Mouse (Mus musculus) forebrain, embryonic 10.5 days (tissue): ENCODE results near the gene Ldlrap1. TPM values are rescaled to one million over a fixed set of nuclear protein-coding genes. Genes with fewer than 3 reads are reported as not detected.

ENCODE experiments used
- DNase-seq: peaks from one replicate; pipeline ENCODE4 v3.0.0-alpha.2; 2017; ENCODE audit warnings: low spot score; ENCODE audit errors: extremely low spot score
- H3K27ac ChIP-seq: fragments of 300-500 bp; sonication (generic); 2 replicates; pipeline ENCODE4 v1.5.1; 2016; ENCODE audit warnings: mild to moderate bottlenecking
- H3K27me3 ChIP-seq: fragments of 300-500 bp; sonication (generic); 2 replicates; pipeline ENCODE4 v1.6.1; 2016; ENCODE audit warnings: mild to moderate bottlenecking; ENCODE audit not compliant: poor library complexity, severe bottlenecking
- H3K36me3 ChIP-seq: fragments of 300-500 bp; sonication (generic); replicated peaks from 2 replicates; pipeline ENCODE4 v1.6.1; 2016; ENCODE audit warnings: mild to moderate bottlenecking, moderate library complexity
- H3K4me1 ChIP-seq: fragments of 300-500 bp; sonication (generic); 2 replicates; pipeline ENCODE4 v1.6.1; 2016
- H3K4me3 ChIP-seq: fragments of 300-500 bp; sonication (generic); 2 replicates; pipeline ENCODE4 v1.5.1; 2016; ENCODE audit warnings: mild to moderate bottlenecking, moderate library complexity
- H3K9me3 ChIP-seq: fragments of 300-500 bp; sonication (generic); 2 replicates; pipeline ENCODE4 v1.6.1; 2016; ENCODE audit warnings: mild to moderate bottlenecking, moderate library complexity
- WGBS: fragments of 180-500 bp; shearing (Covaris S2); methylation state at CpG from one replicate; pipeline ENCODE4 v1.1.7; 2016; 5-methylcytosine and 5-hydroxymethylcytosine counted together
- polyA plus RNA-seq: library from polyadenylated mRNA; unstranded; fragments of >200 nt; fragmentation: Nextera tagmentation; extraction: Ambion mirVana; gene quantifications from 2 replicates; pipeline ENCODE4 v1.2.1, GENCODE M21; 2016

Ldlrap1 gene
- polyA plus RNA-seq, 1 experiment from 2014 or later, result 9.6 TPM

- H3K9me3 ChIP-seq, result no peaks in the 10 kb centered on the region
- no peak for DNase-seq
- no peaks in the 10 kb centered on the region for H3K36me3 ChIP-seq
- 71% methylated on average over 7 of the region's 7 CpGs for WGBS
- H3K4me3 ChIP-seq, result no peak overlapping the region
- H3K27me3 ChIP-seq, result peaks cover 57% of the 10 kb centered on the region
- H3K27ac ChIP-seq, result no peak overlapping the region
- H3K4me1 ChIP-seq, result peaks cover 60% of the 10 kb centered on the region
Measured at GRCm38 (mm10) chr4:134769081-134769811, 1.4 kb upstream of the Ldlrap1 start.

DNA sequence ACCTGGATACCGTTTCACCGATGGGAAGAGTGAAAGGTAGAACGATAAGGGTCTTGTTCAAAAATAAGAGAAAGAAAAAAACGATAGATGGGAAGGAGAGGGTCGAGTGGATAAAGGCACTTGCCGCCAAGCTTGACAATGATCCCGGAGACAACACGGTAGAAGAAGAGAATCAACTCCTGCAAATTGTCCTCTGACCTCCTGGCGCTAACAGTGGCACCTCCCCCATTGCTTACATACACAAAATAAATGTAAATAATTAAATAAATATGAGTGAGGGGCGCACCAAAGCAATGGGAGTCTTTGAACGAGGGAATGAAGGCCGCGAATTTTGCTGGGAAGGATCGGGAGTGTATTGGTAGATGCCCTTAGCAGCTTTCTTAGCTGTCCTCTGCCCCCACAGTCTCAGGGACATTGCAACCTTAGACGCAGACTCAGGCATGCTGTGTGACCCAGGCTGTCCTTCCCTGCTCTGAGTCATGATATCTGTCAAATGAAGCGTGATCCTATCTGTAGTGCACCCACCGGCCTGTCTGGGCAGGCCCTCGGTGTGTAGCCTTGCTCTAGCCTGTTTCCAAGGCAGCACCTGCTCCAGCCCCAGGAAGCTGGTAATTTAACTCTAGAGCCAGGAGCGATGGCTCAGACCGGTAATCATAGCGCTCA is 533 bp upstream of the Ldlrap1 start:
- Histone ChIP-seq H3K27me3 (peaks cover 60% of the 10 kb centered on the region), H3K9me3 (no peaks in the 10 kb centered on the region), H3K4me1 (peaks cover 63% of the 10 kb centered on the region), H3K36me3 (no peaks in the 10 kb centered on the region), H3K27ac (peak overlapping the region; percentile 87), H3K4me3 (peak overlapping the region; percentile 90)
- 13% methylated on average over 21 of the region's 21 CpGs for WGBS
- DNase-seq, result no peak

DNA sequence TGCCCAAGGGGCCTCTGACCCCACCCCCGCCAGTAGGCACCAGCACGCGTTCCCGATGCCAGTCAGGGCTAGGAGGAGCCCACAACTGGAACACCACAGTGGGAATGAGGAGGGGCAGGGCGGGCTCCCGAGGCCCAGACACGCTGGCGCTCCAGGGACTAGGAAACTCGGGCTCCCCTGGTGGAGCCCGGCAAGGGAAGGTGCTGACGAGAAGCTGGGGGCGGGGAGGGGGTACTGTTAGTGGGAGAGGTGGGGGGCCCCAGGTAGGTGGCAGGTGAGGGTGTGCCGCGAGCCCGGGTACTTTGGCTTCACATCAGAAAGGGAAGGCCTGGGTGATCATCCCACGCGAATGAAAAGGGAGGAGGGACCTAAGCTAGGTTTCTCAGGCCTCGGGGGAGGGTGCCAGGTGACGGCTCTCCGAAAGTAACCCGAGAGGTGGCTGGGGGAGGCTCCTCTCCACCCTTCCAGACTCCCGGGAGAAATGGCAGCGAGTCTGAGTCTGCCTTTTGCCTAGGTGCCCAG is 859 bp downstream of the Ldlrap1 start:
- 1% methylated on average over 23 of the region's 23 CpGs for WGBS
- Histone ChIP-seq H3K27ac (peak overlapping the region; percentile 87), H3K4me1 (peaks cover 52% of the 10 kb centered on the region), H3K9me3 (no peaks in the 10 kb centered on the region), H3K27me3 (peaks cover 60% of the 10 kb centered on the region), H3K36me3 (no peaks in the 10 kb centered on the region), H3K4me3 (peak overlapping the region; percentile 90)
- no peak for DNase-seq

DNA sequence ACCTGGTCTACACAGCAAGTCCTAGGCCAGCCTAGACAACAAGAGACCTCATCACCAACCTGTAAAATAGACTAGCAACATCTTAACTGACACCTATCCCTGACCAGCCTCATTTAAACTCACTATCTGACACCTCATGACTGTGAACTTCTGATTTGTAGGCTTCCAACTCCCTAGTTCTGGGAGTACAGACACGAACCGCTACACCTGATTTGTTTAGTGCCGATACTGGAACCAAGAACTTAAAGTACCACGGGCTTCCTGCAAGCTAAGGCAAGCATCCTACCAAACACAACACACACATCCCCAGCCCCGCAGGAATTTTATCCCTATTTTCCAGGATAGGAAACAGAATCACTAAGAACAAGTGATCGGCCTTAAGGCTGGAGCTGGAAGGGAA is 1.5 kb downstream of the Ldlrap1 start:
- H3K4me3 ChIP-seq, result peak overlapping the region; percentile 90
- 75% methylated on average over 6 of the region's 6 CpGs for WGBS
- H3K4me1 ChIP-seq, result peaks cover 52% of the 10 kb centered on the region
- no peaks in the 10 kb centered on the region for H3K9me3 ChIP-seq
- DNase-seq, result no peak
- H3K27ac ChIP-seq, result no peak overlapping the region
- peaks cover 60% of the 10 kb centered on the region for H3K27me3 ChIP-seq
- H3K36me3 ChIP-seq, result no peaks in the 10 kb centered on the region

DNA sequence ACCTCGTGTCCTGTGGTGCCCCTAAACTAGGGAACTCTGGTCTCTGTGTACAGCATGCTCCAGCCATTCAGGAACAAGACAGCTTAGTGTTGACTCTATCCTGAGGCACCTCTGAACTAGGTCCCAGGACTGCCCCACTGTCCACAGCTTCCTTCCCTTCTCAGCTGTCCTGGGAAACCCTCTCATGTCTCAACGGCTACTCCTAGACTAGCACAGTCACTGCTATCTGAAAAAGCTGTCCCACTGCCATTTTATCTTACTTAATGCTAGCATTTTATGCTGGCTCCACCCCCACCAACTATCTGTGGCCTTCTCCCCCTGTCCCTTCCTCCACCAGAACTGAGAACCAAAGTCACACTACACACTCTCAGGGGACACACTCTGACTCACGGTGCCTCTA is 3.5 kb downstream of the Ldlrap1 start:
- H3K4me3 ChIP-seq, result no peak overlapping the region
- DNase-seq, result no peak
- no peaks in the 10 kb centered on the region for H3K36me3 ChIP-seq
- H3K27me3 ChIP-seq, result peaks cover 47% of the 10 kb centered on the region
- H3K9me3 ChIP-seq, result no peaks in the 10 kb centered on the region
- peaks cover 72% of the 10 kb centered on the region for H3K4me1 ChIP-seq
- 85% methylated on average over 3 of the region's 3 CpGs for WGBS
- H3K27ac ChIP-seq, result no peak overlapping the region

DNA sequence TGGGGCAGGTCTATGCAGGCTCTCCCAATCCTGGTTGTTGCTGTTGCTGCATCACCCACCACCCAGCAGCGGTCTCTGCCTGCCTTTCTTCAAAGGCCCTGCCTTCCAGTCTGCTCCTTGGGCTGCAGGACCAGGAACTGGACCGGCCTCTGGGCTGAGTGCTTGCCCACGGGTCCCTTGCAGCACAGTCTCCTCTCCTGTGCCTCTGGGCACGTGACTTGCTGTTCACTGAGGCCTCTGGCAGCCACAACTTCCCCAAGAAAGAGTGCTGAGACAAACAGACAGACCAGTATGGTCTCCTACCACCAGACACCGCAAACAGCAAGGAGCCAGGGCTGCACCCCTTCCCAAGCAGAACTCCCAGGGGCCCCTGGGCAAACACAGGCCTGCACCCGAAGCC is 5.5 kb downstream of the Ldlrap1 start:
- peaks cover 32% of the 10 kb centered on the region for H3K27me3 ChIP-seq
- no peak overlapping the region for H3K4me3 ChIP-seq
- H3K9me3 ChIP-seq, result no peaks in the 10 kb centered on the region
- no peaks in the 10 kb centered on the region for H3K36me3 ChIP-seq
- WGBS, result 88% methylated on average over 6 of the region's 6 CpGs
- H3K27ac ChIP-seq, result no peak overlapping the region; the same call in 1 of the 2 replicates
- no peak for DNase-seq
- peaks cover 62% of the 10 kb centered on the region for H3K4me1 ChIP-seq

- Histone ChIP-seq H3K4me1 (peaks cover 57% of the 10 kb centered on the region), H3K4me3 (no peak overlapping the region), H3K27ac (0 out of 2 replicates have a peak overlapping the region, but pooled peaks have one; percentile 16), H3K27me3 (peaks cover 17% of the 10 kb centered on the region), H3K9me3 (no peaks in the 10 kb centered on the region), H3K36me3 (no peaks in the 10 kb centered on the region)
- 73% methylated on average over 9 of the region's 9 CpGs for WGBS
- no peak for DNase-seq
Measured at GRCm38 (mm10) chr4:134760793-134761201, 7.0 kb downstream of the Ldlrap1 start.

- Histone ChIP-seq H3K4me1 (peaks cover 57% of the 10 kb centered on the region), H3K27ac (0 out of 2 replicates have a peak overlapping the region, but pooled peaks have one; percentile 16), H3K4me3 (no peak overlapping the region), H3K27me3 (peaks cover 13% of the 10 kb centered on the region; the same call in 1 of the 2 replicates), H3K36me3 (no peaks in the 10 kb centered on the region), H3K9me3 (no peaks in the 10 kb centered on the region)
- 82% methylated on average over 6 of the region's 6 CpGs for WGBS
- DNase-seq, result no peak
Measured at GRCm38 (mm10) chr4:134760281-134760680, 7.5 kb downstream of the Ldlrap1 start.

GRCm38 (mm10) chr4:134759564-134759963 is 8.3 kb downstream of the Ldlrap1 start:
- Histone ChIP-seq H3K27ac (no peak overlapping the region), H3K9me3 (no peaks in the 10 kb centered on the region), H3K27me3 (peaks cover 11% of the 10 kb centered on the region; the same call in 1 of the 2 replicates), H3K4me1 (peaks cover 58% of the 10 kb centered on the region), H3K36me3 (no peaks in the 10 kb centered on the region), H3K4me3 (no peak overlapping the region)
- no peak for DNase-seq
- 94% methylated on average over 7 of the region's 7 CpGs for WGBS

DNA sequence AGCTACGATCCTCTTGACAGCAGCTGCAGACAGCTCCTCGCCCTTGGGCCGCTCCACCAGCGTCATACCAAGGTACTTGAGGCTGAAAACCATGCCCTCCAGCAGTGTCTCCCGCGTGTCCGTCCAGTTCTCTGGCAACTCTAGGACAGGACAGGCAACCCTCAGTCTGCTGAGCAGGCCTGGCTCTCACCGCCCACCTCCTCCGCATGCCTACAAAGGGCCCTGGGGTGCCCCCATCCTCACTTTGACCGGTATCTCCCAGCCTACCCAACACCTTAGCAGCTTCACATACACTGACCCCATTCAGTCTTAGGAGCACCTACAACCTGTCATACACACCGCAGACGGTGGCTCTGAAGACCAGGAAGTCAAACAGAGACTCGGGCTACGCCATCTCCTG is 8.9 kb downstream of the Ldlrap1 start:
- peaks cover 58% of the 10 kb centered on the region for H3K4me1 ChIP-seq
- H3K27ac ChIP-seq, result no peak overlapping the region
- WGBS, result 94% methylated on average over 14 of the region's 14 CpGs
- H3K36me3 ChIP-seq, result no peaks in the 10 kb centered on the region
- 0 out of 2 replicates have a peak, but pooled peaks cover 6% of the 10 kb centered on the region for H3K27me3 ChIP-seq
- H3K4me3 ChIP-seq, result no peak overlapping the region
- H3K9me3 ChIP-seq, result no peaks in the 10 kb centered on the region
- DNase-seq, result no peak

- Histone ChIP-seq H3K27me3 (0 out of 2 replicates have a peak, but pooled peaks cover 6% of the 10 kb centered on the region), H3K9me3 (no peaks in the 10 kb centered on the region), H3K4me1 (peaks cover 61% of the 10 kb centered on the region), H3K27ac (no peak overlapping the region), H3K4me3 (no peak overlapping the region), H3K36me3 (no peaks in the 10 kb centered on the region)
- no peak for DNase-seq
- WGBS, result 84% methylated on average over 4 of the region's 4 CpGs
Measured at GRCm38 (mm10) chr4:134758367-134758766, 9.5 kb downstream of the Ldlrap1 start.

GRCm38 (mm10) chr4:134756953-134757352 is 10.9 kb downstream of the Ldlrap1 start:
- DNase-seq, result no peak
- 0 out of 2 replicates have a peak, but pooled peaks cover 6% of the 10 kb centered on the region for H3K36me3 ChIP-seq
- 84% methylated on average over 7 of the region's 7 CpGs for WGBS
- no peak overlapping the region for H3K4me3 ChIP-seq
- peaks cover 75% of the 10 kb centered on the region for H3K4me1 ChIP-seq
- H3K27ac ChIP-seq, result no peak overlapping the region
- H3K9me3 ChIP-seq, result no peaks in the 10 kb centered on the region
- H3K27me3 ChIP-seq, result 0 out of 2 replicates have a peak, but pooled peaks cover 6% of the 10 kb centered on the region

DNA sequence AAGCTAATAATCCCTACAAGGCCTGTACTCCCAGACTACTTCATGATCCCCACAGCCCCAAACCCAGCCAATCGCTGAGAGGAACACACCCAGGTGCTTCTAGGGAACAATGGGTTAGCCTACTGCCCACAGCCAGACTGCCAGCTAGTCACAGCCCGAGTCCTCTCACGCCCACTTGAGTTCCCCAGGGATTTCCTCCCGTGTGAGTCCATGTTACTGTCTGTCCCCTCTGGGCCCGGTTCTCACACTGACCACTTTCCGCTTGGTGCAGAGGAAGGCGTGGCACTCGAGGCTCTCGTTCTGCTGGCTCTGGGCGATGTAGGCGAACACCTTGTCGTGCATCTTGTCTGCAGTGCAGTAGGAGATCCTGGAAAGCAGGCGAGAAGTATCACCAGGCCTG is 12.9 kb downstream of the Ldlrap1 start:
- 87% methylated on average over 13 of the region's 13 CpGs for WGBS
- H3K4me1 ChIP-seq, result peaks cover 71% of the 10 kb centered on the region
- no peak for DNase-seq
- H3K27ac ChIP-seq, result peak overlapping the region; percentile 31; the same call in 1 of the 2 replicates
- no peaks in the 10 kb centered on the region for H3K9me3 ChIP-seq
- H3K36me3 ChIP-seq, result 0 out of 2 replicates have a peak, but pooled peaks cover 8% of the 10 kb centered on the region
- H3K4me3 ChIP-seq, result no peak overlapping the region
- 0 out of 2 replicates have a peak, but pooled peaks cover 6% of the 10 kb centered on the region for H3K27me3 ChIP-seq
